Mouse (Mus musculus): Measurements from ENCODE around the gene Dcun1d2. TPM values are rescaled to one million over a fixed set of nuclear protein-coding genes. Genes with fewer than 3 reads are reported as not detected.

Gene Dcun1d2
- polyA plus RNA-seq, 1 experiment from 2014 or later = 29.4 TPM

DNA sequence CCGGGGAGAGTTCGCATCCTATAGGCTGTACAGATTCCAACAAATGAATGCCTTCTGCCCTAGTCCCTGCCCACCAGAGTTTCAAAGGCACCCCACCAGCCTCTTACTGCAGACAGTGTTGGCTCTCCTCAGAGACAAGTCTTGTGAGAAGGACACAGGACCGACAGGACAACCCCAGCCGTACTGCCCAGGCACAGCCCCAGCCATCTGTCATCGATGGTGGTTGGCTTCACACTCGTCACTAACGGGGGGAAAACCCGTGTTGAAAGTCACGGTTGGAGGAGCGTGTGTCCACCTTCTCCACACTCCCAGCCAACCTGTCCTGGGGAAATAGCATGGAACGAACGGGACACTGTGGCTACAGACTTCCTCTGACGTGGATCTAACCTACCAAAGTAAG is 53.1 kb downstream of the Dcun1d2 start:
- WGBS = 80% methylated on average over 13 of the region's 13 CpGs
- no peak for ATAC-seq (ENCODE audit: low FRiP score, low TSS enrichment)
- H3K4me3 ChIP-seq (ENCODE audit: low read length) = no peak overlapping the region
- no peaks in the 10 kb centered on the region for H3K36me3 ChIP-seq (ENCODE audit: insufficient read depth, low read length)
- no peaks in the 10 kb centered on the region for H3K9me3 ChIP-seq (ENCODE audit: low read length)
- no peaks in the 10 kb centered on the region; the same call in 1 of the 2 replicates for H3K27me3 ChIP-seq (ENCODE audit: insufficient read depth, low read length)
- H3K4me2 ChIP-seq (replicated peaks; ENCODE audit: low read depth, low read length) = no peak overlapping the region
- H3K9ac ChIP-seq (replicated peaks; ENCODE audit: low read length) = no peak overlapping the region
- H3K4me1 ChIP-seq (ENCODE audit: insufficient read depth, low read length) = no peaks in the 10 kb centered on the region
- H3K27ac ChIP-seq (ENCODE audit: low read length) = no peak overlapping the region

DNA sequence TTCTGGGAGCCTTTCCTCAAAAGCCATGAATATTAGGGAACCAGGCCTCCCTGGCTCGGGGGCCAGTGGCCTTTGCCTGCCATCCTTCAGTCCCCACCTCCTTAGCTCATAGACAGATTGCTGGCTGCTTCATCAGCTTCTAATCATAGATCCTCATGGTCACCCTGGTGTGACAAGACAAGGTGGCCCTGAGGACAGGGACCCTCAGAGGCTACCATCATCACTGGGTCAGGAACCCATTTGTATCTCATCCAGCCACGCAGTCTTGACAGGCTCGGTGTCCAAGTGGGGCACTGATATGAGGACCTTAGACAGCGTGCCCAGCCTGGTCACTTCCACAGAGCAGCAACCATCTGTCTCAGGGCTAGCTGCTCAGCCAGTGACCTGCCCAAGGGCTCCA is 57.5 kb downstream of the Dcun1d2 start:
- Histone ChIP-seq H3K4me3 (ENCODE audit: low read length) (no peak overlapping the region), H3K9me3 (ENCODE audit: low read length) (no peaks in the 10 kb centered on the region), H3K27me3 (ENCODE audit: insufficient read depth, low read length) (no peaks in the 10 kb centered on the region; the same call in 1 of the 2 replicates), H3K36me3 (ENCODE audit: insufficient read depth, low read length) (no peaks in the 10 kb centered on the region), H3K9ac (replicated peaks; ENCODE audit: low read length) (no peak overlapping the region), H3K4me1 (ENCODE audit: insufficient read depth, low read length) (no peaks in the 10 kb centered on the region), H3K27ac (ENCODE audit: low read length) (no peak overlapping the region), H3K4me2 (replicated peaks; ENCODE audit: low read depth, low read length) (no peak overlapping the region)
- 89% methylated on average over 4 of the region's 4 CpGs for WGBS
- ATAC-seq (ENCODE audit: low FRiP score, low TSS enrichment) = no peak

DNA sequence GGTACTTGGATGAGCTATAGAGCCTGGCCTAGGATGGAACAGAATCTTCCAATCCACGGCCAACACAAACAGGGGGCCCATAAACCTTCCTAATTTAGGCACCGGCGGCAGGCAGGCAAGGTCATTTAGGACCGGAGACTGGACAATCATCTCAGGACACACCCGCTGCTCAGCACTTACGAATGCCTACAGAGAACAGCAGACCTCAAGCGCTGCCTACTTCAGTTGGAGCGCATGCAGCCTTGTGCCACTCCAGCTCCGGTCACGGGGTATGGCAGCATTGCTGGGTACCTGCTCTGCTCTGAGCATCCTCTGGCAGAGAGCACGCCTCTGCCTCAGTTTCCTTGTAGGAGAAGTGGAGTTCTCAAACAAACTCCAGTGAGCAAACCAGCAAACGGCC is 58.1 kb downstream of the Dcun1d2 start:
- Histone ChIP-seq H3K27me3 (ENCODE audit: insufficient read depth, low read length) (no peaks in the 10 kb centered on the region; the same call in 1 of the 2 replicates), H3K27ac (ENCODE audit: low read length) (no peak overlapping the region), H3K9me3 (ENCODE audit: low read length) (no peaks in the 10 kb centered on the region), H3K4me3 (ENCODE audit: low read length) (no peak overlapping the region), H3K9ac (replicated peaks; ENCODE audit: low read length) (no peak overlapping the region), H3K4me2 (replicated peaks; ENCODE audit: low read depth, low read length) (no peak overlapping the region), H3K4me1 (ENCODE audit: insufficient read depth, low read length) (no peaks in the 10 kb centered on the region), H3K36me3 (ENCODE audit: insufficient read depth, low read length) (no peaks in the 10 kb centered on the region)
- 51% methylated on average over 12 of the region's 12 CpGs for WGBS
- no peak for ATAC-seq (ENCODE audit: low FRiP score, low TSS enrichment)

DNA sequence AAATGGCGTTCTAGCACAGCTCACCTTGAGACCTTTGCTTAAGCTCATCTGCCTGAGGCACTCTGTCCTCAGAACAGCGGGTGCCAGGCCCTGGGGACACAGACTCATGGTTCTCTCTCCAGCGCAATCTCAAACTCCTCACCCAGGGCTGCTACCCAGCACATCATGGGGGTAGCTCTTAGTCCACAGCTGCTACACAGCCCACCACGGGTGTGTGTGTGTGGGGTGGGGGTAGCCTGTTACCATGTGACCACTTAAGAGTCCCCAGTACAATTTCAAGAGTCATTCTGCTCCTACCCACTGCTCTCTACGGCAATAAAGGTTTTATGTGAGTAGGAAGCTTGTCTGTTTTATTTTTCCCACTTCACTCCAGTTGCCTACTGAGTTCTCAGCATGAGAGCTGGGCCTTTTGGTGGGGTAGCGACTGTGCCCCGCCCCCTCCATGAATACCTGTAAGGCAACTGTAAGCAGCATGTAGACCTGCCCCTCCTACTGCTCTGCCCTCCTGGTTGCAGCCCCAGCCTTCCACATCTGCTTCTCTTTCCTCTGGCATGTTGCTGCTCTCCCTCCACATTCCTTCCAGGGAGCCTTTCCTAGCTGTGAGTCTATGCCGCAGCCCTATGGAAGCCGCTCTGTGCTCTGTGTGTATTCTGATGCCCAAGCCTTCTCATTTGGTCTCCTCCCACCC is 58.9 kb downstream of the Dcun1d2 start:
- H3K9ac ChIP-seq (replicated peaks; ENCODE audit: low read length) = no peak overlapping the region
- no peaks in the 10 kb centered on the region for H3K9me3 ChIP-seq (ENCODE audit: low read length)
- no peak overlapping the region for H3K4me3 ChIP-seq (ENCODE audit: low read length)
- H3K4me1 ChIP-seq (ENCODE audit: insufficient read depth, low read length) = no peaks in the 10 kb centered on the region
- 32% methylated on average over 9 of the region's 9 CpGs for WGBS
- no peak overlapping the region for H3K27ac ChIP-seq (ENCODE audit: low read length)
- no peak for ATAC-seq (ENCODE audit: low FRiP score, low TSS enrichment)
- no peaks in the 10 kb centered on the region for H3K36me3 ChIP-seq (ENCODE audit: insufficient read depth, low read length)
- H3K4me2 ChIP-seq (replicated peaks; ENCODE audit: low read depth, low read length) = no peak overlapping the region
- H3K27me3 ChIP-seq (ENCODE audit: insufficient read depth, low read length) = no peaks in the 10 kb centered on the region; the same call in 1 of the 2 replicates

DNA sequence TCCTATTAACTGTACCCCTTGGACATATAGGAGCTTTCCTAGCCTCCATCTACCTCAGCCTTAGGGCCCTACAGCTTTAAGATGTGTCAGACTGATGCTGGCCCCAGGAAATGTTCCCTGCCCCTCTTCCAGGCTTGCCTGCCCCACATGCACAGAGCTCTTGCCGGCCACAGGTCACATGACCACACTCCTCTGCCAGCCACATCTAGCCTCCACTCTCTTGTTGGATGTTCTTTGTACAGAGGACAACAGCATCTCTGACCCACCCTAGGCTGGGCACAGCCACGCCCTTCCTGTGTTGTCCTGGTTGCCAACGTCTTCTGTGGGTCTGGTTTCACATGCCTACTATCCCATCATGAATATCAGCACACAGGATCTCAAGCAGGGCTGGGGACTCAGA is 60.7 kb downstream of the Dcun1d2 start:
- 66% methylated on average over 3 of the region's 3 CpGs for WGBS
- no peaks in the 10 kb centered on the region for H3K4me1 ChIP-seq (ENCODE audit: insufficient read depth, low read length)
- H3K4me3 ChIP-seq (ENCODE audit: low read length) = no peak overlapping the region
- no peaks in the 10 kb centered on the region for H3K9me3 ChIP-seq (ENCODE audit: low read length)
- no peak overlapping the region for H3K9ac ChIP-seq (replicated peaks; ENCODE audit: low read length)
- H3K36me3 ChIP-seq (ENCODE audit: insufficient read depth, low read length) = no peaks in the 10 kb centered on the region
- H3K27ac ChIP-seq (ENCODE audit: low read length) = no peak overlapping the region
- no peaks in the 10 kb centered on the region for H3K27me3 ChIP-seq (ENCODE audit: insufficient read depth, low read length)
- no peak for ATAC-seq (ENCODE audit: low FRiP score, low TSS enrichment)
- no peak overlapping the region for H3K4me2 ChIP-seq (replicated peaks; ENCODE audit: low read depth, low read length)

DNA sequence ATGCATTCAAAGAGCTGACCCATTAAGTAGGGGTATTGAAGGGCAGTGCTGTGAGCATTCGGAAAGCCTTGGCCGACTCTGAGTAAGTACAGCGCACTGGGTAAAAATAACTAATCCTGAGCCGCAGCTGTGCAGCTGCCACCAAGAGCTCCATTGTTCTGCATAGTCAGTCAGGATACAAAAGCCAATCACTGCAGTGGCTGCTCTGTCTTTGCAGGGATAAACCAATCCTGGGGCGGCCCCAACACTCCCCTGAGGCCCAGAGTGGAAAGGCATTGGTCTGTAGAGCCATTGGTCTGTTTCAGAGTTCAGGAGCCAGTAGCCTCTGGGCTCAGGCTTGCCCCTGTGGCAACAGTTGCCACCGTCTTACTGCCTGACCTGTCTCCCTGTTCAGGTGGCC is 61.6 kb downstream of the Dcun1d2 start:
- 71% methylated on average over 6 of the region's 6 CpGs for WGBS
- no peak for ATAC-seq (ENCODE audit: low FRiP score, low TSS enrichment)

DNA sequence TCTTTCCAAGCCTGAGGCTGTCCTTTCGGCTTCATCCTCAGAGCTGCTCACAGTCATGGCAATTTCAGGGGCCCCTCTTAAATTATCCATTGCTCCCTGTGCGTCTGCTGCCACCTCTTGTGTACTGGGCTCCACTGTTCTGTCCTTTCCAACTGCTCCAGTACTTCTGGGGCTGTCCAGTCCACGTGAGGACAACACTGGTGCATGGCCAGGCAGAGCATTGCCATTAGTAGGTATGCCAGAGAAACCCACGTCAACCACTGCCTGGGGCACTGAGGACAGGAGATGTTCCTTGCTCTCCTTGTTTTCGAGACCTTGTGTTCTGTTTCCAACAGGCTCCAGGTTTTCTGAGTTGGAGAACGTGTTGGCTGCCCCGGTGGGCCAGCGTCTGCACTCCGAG is 63.5 kb downstream of the Dcun1d2 start:
- H3K9me3 ChIP-seq (ENCODE audit: low read length) = no peaks in the 10 kb centered on the region
- H3K27me3 ChIP-seq (ENCODE audit: insufficient read depth, low read length) = no peaks in the 10 kb centered on the region
- no peak overlapping the region for H3K9ac ChIP-seq (replicated peaks; ENCODE audit: low read length)
- H3K27ac ChIP-seq (ENCODE audit: low read length) = no peak overlapping the region
- H3K4me3 ChIP-seq (ENCODE audit: low read length) = no peak overlapping the region
- 82% methylated on average over 9 of the region's 9 CpGs for WGBS
- no peak for ATAC-seq (ENCODE audit: low FRiP score, low TSS enrichment)
- no peaks in the 10 kb centered on the region for H3K36me3 ChIP-seq (ENCODE audit: insufficient read depth, low read length)
- H3K4me1 ChIP-seq (ENCODE audit: insufficient read depth, low read length) = no peaks in the 10 kb centered on the region
- H3K4me2 ChIP-seq (replicated peaks; ENCODE audit: low read depth, low read length) = no peak overlapping the region

More for the DNA sequence above, 61.6 kb downstream of the Dcun1d2 start:
- Histone ChIP-seq H3K27me3 (ENCODE audit: insufficient read depth, low read length) (no peaks in the 10 kb centered on the region), H3K36me3 (ENCODE audit: insufficient read depth, low read length) (no peaks in the 10 kb centered on the region), H3K4me2 (replicated peaks; ENCODE audit: low read depth, low read length) (no peak overlapping the region), H3K9me3 (ENCODE audit: low read length) (no peaks in the 10 kb centered on the region), H3K9ac (replicated peaks; ENCODE audit: low read length) (no peak overlapping the region), H3K4me1 (ENCODE audit: insufficient read depth, low read length) (no peaks in the 10 kb centered on the region), H3K27ac (ENCODE audit: low read length) (no peak overlapping the region), H3K4me3 (ENCODE audit: low read length) (no peak overlapping the region)

GRCm38 (mm10) chr8:13218441-13218840 is 69.5 kb downstream of the Dcun1d2 start:
- no peaks in the 10 kb centered on the region for H3K36me3 ChIP-seq (ENCODE audit: insufficient read depth, low read length)
- H3K4me2 ChIP-seq (replicated peaks; ENCODE audit: low read depth, low read length) = no peak overlapping the region
- no peak overlapping the region for H3K9ac ChIP-seq (replicated peaks; ENCODE audit: low read length)
- H3K4me3 ChIP-seq (ENCODE audit: low read length) = no peak overlapping the region
- 77% methylated on average over 4 of the region's 4 CpGs for WGBS
- H3K27ac ChIP-seq (ENCODE audit: low read length) = no peak overlapping the region
- H3K9me3 ChIP-seq (ENCODE audit: low read length) = no peaks in the 10 kb centered on the region
- peaks cover 3% of the 10 kb centered on the region for H3K4me1 ChIP-seq (ENCODE audit: insufficient read depth, low read length)
- no peak for ATAC-seq (ENCODE audit: low FRiP score, low TSS enrichment)
- H3K27me3 ChIP-seq (ENCODE audit: insufficient read depth, low read length) = no peaks in the 10 kb centered on the region

GRCm38 (mm10) chr8:13217986-13218385 is 69.9 kb downstream of the Dcun1d2 start:
- H3K4me2 ChIP-seq (replicated peaks; ENCODE audit: low read depth, low read length) = no peak overlapping the region
- H3K36me3 ChIP-seq (ENCODE audit: insufficient read depth, low read length) = no peaks in the 10 kb centered on the region
- no peak overlapping the region for H3K4me3 ChIP-seq (ENCODE audit: low read length)
- peaks cover 8% of the 10 kb centered on the region for H3K4me1 ChIP-seq (ENCODE audit: insufficient read depth, low read length)
- ATAC-seq (ENCODE audit: low FRiP score, low TSS enrichment) = no peak
- H3K27ac ChIP-seq (ENCODE audit: low read length) = no peak overlapping the region
- no peaks in the 10 kb centered on the region for H3K9me3 ChIP-seq (ENCODE audit: low read length)
- no peaks in the 10 kb centered on the region for H3K27me3 ChIP-seq (ENCODE audit: insufficient read depth, low read length)
- H3K9ac ChIP-seq (replicated peaks; ENCODE audit: low read length) = no peak overlapping the region

- 22% methylated on average over 5 of the region's 5 CpGs for WGBS
- Histone ChIP-seq H3K4me3 (ENCODE audit: low read length) (no peak overlapping the region), H3K27me3 (ENCODE audit: insufficient read depth, low read length) (no peaks in the 10 kb centered on the region), H3K27ac (ENCODE audit: low read length) (no peak overlapping the region), H3K9me3 (ENCODE audit: low read length) (no peaks in the 10 kb centered on the region), H3K9ac (replicated peaks; ENCODE audit: low read length) (no peak overlapping the region), H3K36me3 (ENCODE audit: insufficient read depth, low read length) (no peaks in the 10 kb centered on the region), H3K4me2 (replicated peaks; ENCODE audit: low read depth, low read length) (no peak overlapping the region), H3K4me1 (ENCODE audit: insufficient read depth, low read length) (peaks cover 8% of the 10 kb centered on the region)
- no peak for ATAC-seq (ENCODE audit: low FRiP score, low TSS enrichment)
Observed at GRCm38 (mm10) chr8:13217093-13217492, 70.8 kb downstream of the Dcun1d2 start.
